Mouse (Mus musculus) kidney, adult 9 months (tissue): Measurements from ENCODE around the gene Acbd6.

ENCODE experiments used
- DNase-seq: peaks from one replicate; pipeline ENCODE4 v3.0.0; 2022

The Acbd6 gene

DNA sequence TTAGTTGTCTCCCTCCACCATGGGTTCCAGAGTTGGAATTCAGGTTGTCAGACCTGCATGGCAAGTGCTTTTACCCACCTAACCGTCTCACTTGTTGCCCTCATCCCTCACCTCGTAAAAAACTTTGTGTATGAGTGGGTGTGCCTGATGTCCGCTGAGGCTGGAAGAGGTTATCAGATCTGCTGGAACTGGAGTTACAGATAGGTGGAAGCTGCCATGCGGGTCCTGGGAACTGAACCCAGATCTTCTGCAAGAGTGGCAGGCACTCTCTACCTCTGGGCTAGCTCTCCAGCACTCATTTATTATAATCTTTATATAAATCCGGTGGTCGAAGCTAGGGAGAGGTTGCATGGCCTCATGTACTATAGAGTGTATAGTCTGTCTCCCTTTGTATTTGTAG is 4.3 kb downstream of the Acbd6 start:
- DNase-seq: no peak

- peak; percentile 29 for DNase-seq
These were observed 6.8 kb downstream of the Acbd6 start for GRCm38 (mm10) chr1:155564741-155565140.

DNA sequence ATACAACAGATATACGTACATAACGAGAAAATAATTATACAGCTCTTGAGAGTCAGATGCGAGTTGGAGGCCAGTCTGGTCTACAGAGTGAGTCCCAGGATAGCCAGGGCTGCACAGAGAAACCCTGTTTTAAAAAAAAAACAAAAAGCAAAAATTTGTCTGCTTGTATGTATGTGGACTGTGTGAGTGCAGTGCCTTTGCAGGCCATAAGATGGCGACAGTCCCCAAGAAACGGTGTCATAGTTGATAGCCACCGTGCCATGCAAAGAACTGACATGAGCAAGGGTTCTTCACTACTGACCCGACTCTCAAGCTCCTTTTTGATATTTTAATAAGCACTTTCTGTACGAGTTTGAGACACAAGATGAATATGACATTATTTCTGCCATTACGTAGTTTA is 10.2 kb downstream of the Acbd6 start:
- no peak for DNase-seq

- no peak for DNase-seq
These were observed 11.4 kb downstream of the Acbd6 start for GRCm38 (mm10) chr1:155569340-155569739.

DNA sequence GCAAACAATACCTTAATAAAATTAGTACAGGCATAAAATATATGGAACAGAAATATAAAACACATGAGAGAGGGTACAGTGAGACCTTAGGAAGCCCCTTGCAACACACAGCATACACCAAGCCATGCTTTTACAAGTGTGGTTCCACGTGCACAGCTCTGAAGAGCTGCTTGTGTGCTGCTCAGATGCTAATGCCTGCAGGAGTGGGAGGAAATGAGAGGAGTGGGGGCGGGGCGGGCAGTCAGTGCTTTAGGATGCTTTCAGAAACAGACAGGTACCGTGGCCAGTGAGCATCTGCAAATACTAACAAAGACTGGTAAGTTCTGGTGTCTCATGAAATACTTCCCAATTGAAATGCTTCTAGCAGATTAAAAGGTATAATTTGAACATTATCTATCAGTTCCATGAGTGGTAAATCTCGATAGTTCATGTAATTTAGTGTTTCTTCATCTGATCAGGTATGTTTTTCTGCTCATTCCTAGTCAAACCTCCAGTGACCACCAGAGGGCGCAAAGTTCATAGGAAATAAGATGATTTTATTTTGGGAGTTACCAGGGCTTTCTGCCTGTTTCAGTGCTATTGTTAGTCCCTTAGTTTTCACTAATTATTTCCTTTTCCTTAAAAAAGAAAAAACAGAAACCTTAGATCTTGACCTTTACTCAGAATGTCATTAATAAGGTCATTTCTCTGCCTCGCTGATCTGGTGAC is 17.2 kb downstream of the Acbd6 start:
- peak; percentile 73 for DNase-seq

DNA sequence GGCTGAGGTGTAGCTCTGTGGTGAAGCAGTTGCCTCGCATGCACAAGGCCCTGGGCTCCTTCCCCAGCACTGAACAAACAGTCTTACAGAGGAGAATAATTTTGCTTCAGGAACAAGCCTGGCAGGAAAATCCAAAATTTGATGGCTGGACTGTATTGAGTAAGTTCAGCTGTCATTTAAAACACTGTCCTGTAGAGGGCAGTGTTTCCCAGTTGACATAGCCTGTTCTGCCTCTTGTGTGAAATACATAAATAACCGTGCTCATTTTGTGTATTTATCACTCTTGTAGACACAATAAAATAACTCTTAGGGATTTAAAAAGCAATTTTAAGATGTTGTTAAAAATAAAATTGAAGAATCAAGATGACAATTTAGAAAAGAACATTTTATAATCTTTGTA is 18.5 kb downstream of the Acbd6 start:
- DNase-seq: peak; percentile 36

DNA sequence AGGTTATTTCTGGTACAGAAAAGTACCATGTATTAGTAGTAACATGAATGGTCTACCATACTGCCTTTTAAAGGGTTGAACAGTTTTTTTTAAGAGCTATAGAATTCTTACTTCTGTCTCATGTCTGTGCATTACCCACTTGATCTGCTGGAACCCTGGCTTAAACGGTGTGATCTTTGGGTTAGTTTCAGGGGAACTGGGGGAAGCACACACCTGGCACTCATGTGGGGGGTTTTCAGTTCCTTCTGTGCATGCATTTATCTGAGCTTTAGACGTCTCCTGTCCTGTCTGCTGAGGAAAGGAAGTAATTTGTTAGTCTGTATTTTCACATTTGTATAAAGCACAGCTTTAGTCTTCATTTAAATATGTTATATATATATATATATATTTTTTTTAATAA is 19.4 kb downstream of the Acbd6 start:
- DNase-seq: no peak

DNA sequence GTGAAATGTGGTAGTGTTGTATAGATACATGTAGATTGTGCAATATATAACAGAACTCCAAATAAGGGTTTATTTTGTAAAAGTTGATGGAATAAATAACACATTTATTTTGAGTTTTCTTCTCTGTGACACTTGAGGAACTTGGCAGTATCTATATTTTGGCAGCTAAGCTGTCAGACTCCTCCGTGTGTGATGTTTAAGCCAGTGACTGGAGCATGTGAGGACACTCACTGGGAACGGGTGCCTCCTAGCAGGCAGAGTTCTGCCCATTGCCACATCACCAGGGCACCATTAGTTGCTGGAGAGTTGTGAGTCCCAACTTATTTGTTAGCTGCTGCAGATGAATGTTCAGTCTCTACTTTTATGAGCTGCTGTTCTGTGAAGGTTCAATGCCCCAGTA is 30.0 kb downstream of the Acbd6 start:
- DNase-seq: no peak

DNA sequence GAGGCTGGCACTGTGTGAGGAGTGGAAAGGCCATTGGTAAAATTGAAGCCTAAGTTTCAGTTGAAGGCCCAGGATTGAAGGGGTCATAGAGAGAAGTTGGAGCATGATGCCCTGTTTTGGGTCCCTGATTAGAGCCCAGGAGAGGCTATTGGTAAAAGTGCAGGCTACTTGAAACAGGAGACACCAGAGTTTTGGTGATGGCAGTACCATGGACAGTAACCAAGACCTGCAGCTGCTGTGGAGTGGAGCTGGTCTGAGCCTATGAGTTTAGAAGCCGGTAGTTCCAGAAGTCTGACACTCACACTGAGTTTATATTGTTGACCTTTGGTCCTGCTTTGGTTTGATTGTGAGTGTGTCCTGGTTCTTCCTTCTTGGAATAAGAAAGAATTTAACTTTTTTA is 36.2 kb downstream of the Acbd6 start:
- peak; percentile 28 for DNase-seq

- peak; percentile 52 for DNase-seq
These were observed 38.7 kb downstream of the Acbd6 start for GRCm38 (mm10) chr1:155596576-155596975.

DNA sequence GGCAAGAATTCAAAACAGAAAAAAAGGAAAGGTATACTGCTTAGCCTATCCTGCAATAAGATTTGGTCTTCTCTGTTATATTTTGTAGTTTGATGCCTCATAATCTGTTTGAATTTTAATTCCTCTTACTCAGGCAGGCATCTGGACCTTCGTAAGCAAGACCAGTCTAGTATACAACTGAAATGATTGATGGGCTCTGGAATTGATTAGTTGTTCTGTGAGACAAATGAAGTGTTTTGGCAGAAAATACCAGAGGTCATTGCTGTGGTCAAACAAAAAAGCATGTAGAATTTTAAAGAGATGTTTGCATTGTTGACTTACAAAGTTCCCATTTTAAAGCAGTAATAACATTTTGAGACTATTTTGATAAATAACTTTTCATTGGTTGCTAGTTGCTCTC is 46.8 kb downstream of the Acbd6 start:
- no peak for DNase-seq

GRCm38 (mm10) chr1:155605391-155606155 is 47.7 kb downstream of the Acbd6 start:
- no peak for DNase-seq

DNA sequence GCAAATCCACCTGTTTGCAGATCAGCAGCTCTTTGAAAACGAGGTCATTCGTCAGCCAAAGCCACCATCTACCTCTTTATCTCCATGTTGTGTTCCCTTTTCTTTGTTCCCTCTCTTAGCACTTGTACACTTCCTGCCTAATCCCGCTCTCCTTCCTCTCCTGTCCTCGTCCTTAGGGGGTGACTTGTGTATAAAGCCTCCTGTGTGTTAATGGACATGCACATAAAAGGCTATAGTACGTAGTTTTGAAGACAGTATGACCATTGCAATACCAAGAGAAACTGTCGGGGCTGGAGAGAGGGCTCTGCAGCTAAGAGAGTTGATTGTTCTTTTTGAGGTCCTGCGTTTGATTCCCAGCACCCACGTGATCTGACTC is 48.2 kb downstream of the Acbd6 start:
- DNase-seq: no peak

- no peak for DNase-seq
These were observed 50.6 kb downstream of the Acbd6 start for GRCm38 (mm10) chr1:155608524-155608923.

DNA sequence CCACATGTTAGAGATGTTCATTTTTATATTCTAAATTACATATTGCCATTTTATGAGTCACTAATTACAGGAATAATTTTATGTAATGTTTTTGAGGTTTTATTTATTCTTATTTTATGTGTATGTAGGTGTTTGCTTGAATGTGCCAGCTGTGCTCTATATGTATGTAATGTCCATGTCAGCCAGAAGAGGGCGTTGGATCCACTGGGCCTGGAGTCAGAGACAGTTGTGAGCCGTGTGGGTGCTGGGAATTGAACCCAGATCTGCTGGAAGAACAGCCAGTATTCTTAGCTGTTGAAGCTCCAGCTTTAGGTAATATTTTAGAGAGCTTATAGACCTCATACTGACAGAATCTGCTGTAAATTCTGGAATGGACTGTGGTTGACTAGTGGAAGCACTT is 56.5 kb downstream of the Acbd6 start:
- no peak for DNase-seq

- peak; percentile 21 for DNase-seq
These were observed 63.2 kb downstream of the Acbd6 start for GRCm38 (mm10) chr1:155621075-155621474.

- DNase-seq: peak; percentile 59
These were observed 65.3 kb downstream of the Acbd6 start for GRCm38 (mm10) chr1:155623192-155623591.

DNA sequence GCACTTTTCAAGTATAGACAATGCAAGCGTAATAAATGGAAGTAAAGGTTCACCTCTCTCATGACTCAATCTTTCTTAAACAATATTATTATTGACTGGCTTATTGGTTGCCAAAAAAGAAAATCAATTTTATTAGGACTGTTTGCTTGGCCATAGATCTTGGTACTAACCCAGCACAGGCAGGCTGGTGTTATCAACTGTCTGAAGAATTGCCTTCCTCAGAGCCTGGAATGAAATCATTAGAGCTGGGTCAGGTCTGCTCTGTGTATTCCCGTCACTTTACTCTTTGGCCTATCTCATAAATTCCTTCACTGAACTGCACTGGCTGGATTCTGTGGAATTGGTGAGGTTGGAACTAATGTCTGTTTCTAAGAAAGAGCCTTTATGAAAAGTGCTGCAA is 69.8 kb downstream of the Acbd6 start:
- no peak for DNase-seq

DNA sequence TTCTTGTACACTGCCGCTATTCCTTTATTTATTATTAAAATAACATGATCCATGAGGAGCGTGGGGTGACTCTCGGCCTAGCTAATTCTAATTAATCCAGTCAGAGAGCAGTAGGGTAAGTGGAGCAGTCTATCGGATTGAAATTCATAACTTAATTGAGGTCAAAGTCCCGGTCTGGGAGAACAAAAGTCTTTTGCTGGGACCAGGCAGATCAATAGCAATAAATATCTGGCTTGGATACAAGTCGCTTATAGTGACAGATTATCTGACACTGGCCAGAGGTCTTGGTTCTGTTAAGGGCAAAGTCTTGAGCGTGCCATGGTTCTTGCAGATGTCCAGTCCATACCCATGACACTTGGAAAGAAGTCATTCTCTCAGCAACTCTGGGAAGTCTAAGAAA is 78.7 kb downstream of the Acbd6 start:
- no peak for DNase-seq

DNA sequence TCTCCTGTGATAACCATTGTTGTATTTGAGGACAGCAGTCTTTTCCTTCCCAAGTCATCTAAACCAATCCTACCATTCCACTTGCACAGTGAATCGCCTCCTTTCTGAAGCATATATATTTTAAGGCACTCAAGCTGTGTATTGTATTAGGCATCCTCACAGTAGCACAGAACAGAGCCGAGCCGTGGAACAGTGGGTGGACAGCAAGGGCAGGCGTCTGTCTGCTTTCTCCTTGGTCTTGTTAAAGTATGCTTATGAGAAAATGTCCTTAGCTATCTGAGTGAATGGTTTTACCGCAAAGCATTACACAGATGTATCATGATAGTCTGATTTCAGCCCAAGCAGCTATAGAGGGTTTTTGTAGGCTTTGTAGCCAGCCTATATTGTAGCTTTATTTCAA is 87.9 kb downstream of the Acbd6 start:
- DNase-seq: no peak

DNA sequence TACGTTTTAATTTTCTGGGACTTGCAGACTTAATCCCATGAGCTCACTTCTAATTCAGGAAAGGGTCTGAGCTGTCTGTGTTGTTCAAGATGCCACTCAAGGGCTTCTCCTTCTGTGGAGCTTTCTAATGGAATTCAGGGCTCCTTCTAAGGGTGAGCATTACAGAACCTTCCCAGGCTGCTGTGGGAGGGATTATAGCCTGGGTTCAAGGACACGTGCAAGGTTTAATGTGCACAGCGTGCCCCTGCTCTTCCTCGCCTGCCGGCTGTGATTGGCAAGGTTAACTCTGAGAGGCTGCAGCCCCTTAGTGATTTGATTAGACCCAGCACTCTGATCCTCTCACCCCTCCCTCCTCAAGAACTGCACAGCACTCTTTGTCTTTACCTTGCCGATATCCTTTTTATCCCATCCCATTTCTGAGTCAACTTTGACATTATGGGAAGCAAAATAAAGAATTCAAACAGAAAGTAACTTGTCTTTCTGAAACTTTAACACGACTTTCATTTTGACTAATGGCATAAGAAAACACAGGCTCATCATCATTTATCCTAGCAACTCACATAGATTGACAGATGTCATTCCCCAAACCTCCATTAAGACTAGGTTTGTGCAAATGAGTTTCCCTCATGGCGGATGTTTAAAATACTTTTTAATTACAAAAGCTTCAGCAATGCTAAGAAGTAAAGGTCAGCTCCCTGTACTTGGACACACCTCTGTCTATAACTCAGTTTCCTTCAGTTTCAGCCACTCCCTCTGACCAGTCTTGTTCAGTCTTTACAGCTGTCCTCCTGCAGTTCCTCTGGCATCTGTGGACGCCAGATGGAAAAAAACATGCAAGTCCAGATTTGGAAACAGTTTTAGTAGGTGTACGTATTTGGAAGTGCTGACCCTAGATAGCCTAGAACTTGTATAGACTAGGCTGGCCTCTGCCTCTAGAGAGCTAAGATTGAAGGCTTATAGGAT is 88.7 kb downstream of the Acbd6 start:
- no peak for DNase-seq

DNA sequence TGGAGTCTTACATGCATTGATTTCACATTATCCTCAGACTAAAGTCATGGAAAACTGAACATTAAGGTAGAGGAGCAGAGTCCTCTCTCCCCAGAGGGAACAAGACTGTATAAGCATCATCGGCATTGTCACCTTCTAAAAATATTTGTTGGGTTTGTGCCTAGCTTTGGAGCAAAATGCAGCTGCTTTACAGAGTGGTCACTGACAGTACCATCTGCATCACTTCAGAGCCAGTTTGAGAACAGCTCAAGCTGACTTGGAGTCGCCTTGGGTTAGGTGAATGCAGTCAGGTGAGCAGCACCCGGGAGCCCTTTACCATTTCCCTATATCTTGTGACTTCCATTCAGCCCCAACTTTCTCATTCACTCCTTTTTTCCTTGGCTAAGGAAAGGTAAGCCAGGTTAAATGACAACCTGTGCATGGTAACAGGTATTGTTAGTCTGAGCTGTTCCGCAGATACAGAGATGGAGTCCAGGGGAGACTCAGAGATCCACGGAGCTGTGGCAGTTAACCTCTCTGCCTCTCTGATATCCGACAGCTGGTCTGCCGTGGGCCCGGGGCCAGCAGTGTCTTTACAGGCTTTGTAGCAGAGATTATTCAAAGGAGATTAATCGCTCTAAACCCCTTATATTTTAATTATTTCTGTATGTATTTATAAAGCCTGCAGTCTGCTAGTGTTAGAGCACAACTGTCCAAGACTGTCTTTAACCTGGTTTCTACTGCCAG is 92.4 kb downstream of the Acbd6 start:
- no peak for DNase-seq

- DNase-seq: no peak
These were observed 97.0 kb downstream of the Acbd6 start for GRCm38 (mm10) chr1:155654961-155655360.
